Mouse (Mus musculus) C2C12 (cell line): ENCODE data around the gene Celf2.

Source experiments
- CEBPB ChIP-seq: IDR thresholded peaks from one replicate; pipeline ENCODE4 v1.6.1; 2011; ENCODE audit warnings: low read depth, mild to moderate bottlenecking, control low read depth, moderate library complexity
- CTCF ChIP-seq: IDR thresholded peaks from one replicate; pipeline ENCODE4 v1.5.1; 2011; ENCODE audit not compliant: control insufficient read depth, insufficient read depth, insufficient read length
- FOSL1 ChIP-seq: IDR thresholded peaks from one replicate; pipeline ENCODE4 v1.8.0; 2011; ENCODE audit warnings: mild to moderate bottlenecking, low read length; ENCODE audit not compliant: poor library complexity, insufficient read depth, severe bottlenecking
- MAX ChIP-seq: IDR thresholded peaks from one replicate; pipeline ENCODE4 v1.6.1; 2011; ENCODE audit warnings: mild to moderate bottlenecking, control low read depth
- MYOD1 ChIP-seq: IDR thresholded peaks from one replicate; pipeline ENCODE4 v1.6.1; 2011; ENCODE audit warnings: low read depth; ENCODE audit not compliant: control insufficient read depth, insufficient read length
- USF1 ChIP-seq: IDR thresholded peaks from one replicate; pipeline ENCODE4 v1.6.1; 2011; ENCODE audit warnings: low read depth, mild to moderate bottlenecking, control low read depth, moderate library complexity

DNA sequence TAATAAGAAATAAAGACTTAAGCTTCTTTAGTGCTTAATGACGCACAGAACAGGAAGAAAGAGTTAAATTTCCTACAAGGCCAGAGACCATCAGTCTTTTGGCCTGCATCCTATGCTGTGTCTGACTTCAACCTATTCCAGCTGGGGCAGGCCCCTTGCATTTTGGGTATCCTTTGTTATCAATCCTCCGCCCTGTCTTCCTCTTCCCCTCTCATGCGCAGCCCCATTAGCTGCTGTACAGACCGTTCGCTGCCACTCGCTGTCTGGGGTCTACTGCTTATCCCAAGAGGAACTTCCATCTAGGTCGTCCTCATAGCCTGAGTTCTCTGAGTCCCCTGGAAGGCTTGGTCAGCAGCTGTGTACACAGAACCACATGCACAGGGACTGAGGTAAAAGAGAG is 996.2 kb downstream of the Celf2 start:
- TF ChIP-seq CTCF: no peak
- TF ChIP-seq CEBPB: no peak
- TF ChIP-seq USF1: no peak
- no peak for TF ChIP-seq MAX
- TF ChIP-seq FOSL1: no peak
- no peak for TF ChIP-seq MYOD1
